Mouse (Mus musculus) liver, embryonic 15.5 days (tissue): ENCODE data around the gene Ajuba. TPM values are rescaled to one million over a fixed set of nuclear protein-coding genes. Genes with fewer than 3 reads are reported as not detected.

Source experiments
- ATAC-seq: fragments of 200-750 bp; cut with Nextera tagmentation; 2 replicates; pipeline ENCODE4 v1.8.0; 2017; ENCODE audit warnings: moderate number of reproducible peaks, mild to moderate bottlenecking, moderate library complexity; ENCODE audit not compliant: insufficient read depth
- H3K27ac ChIP-seq: fragments of 300-500 bp; sonication (generic); replicated peaks from 2 replicates; pipeline ENCODE4 v1.5.1; 2015; ENCODE audit warnings: mild to moderate bottlenecking, inconsistent platforms
- H3K27me3 ChIP-seq: fragments of 300-500 bp; sonication (generic); 2 replicates; pipeline ENCODE4 v1.6.1; 2015; ENCODE audit warnings: mild to moderate bottlenecking, inconsistent platforms
- H3K36me3 ChIP-seq: fragments of 300-500 bp; sonication (generic); replicated peaks from 2 replicates; pipeline ENCODE4 v1.6.1; 2015; ENCODE audit warnings: moderate library complexity, mild to moderate bottlenecking, inconsistent platforms
- H3K4me1 ChIP-seq: fragments of 300-500 bp; sonication (generic); replicated peaks from 2 replicates; pipeline ENCODE4 v1.6.1; 2015; ENCODE audit warnings: inconsistent platforms
- H3K4me2 ChIP-seq: fragments of 300-500 bp; sonication (generic); 2 replicates; pipeline ENCODE4 v1.6.1; 2015; ENCODE audit warnings: moderate library complexity, mild to moderate bottlenecking, inconsistent platforms
- H3K4me3 ChIP-seq: fragments of 300-500 bp; sonication (generic); replicated peaks from 2 replicates; pipeline ENCODE4 v1.5.1; 2015; ENCODE audit warnings: mild to moderate bottlenecking, inconsistent platforms
- H3K9ac ChIP-seq: fragments of 300-500 bp; sonication (generic); 2 replicates; pipeline ENCODE4 v1.6.1; 2015; ENCODE audit warnings: moderate library complexity, mild to moderate bottlenecking, inconsistent platforms
- H3K9me3 ChIP-seq: fragments of 300-500 bp; sonication (generic); replicated peaks from 2 replicates; pipeline ENCODE4 v1.6.1; 2016; ENCODE audit warnings: inconsistent platforms
- WGBS: fragments of 180-500 bp; shearing (Covaris S2); methylation state at CpG from one replicate; pipeline ENCODE4 v1.1.7; 2015; ENCODE audit warnings: mixed read lengths; ENCODE audit not compliant: insufficient replicate concordance; 5-methylcytosine and 5-hydroxymethylcytosine counted together
- polyA plus RNA-seq: library from polyadenylated mRNA; unstranded; fragments of >200 nt; fragmentation: Nextera tagmentation; extraction: Ambion mirVana; gene quantifications from 2 replicates; pipeline ENCODE4 v1.2.1, GENCODE M21; 2015

Ajuba gene
- polyA plus RNA-seq, 1 experiment from 2014 or later, result 5.6 TPM

GRCm38 (mm10) chr14:54591056-54591455 is 13.7 kb upstream of the Ajuba start:
- Histone ChIP-seq H3K27me3 (no peaks in the 10 kb centered on the region), H3K9me3 (no peaks in the 10 kb centered on the region), H3K4me2 (no peak overlapping the region), H3K4me3 (no peak overlapping the region), H3K36me3 (peaks cover 13% of the 10 kb centered on the region), H3K27ac (no peak overlapping the region), H3K4me1 (peaks cover 11% of the 10 kb centered on the region; the same call in 1 of the 2 replicates), H3K9ac (no peak overlapping the region)
- 85% methylated on average over 16 of the region's 16 CpGs for WGBS
- no peak for ATAC-seq

- WGBS, result 42% methylated on average over 7 of the region's 7 CpGs
- H3K27me3 ChIP-seq, result peaks cover 12% of the 10 kb centered on the region
- ATAC-seq, result no peak
- no peak overlapping the region for H3K9ac ChIP-seq
- no peak overlapping the region for H3K4me2 ChIP-seq
- no peaks in the 10 kb centered on the region for H3K9me3 ChIP-seq
- H3K4me3 ChIP-seq, result no peak overlapping the region
- peaks cover 12% of the 10 kb centered on the region for H3K4me1 ChIP-seq
- no peak overlapping the region for H3K27ac ChIP-seq
- H3K36me3 ChIP-seq, result no peaks in the 10 kb centered on the region
These were observed 6.5 kb upstream of the Ajuba start for GRCm38 (mm10) chr14:54583681-54584338.

- H3K4me3 ChIP-seq, result no peak overlapping the region
- no peak overlapping the region for H3K9ac ChIP-seq
- H3K9me3 ChIP-seq, result no peaks in the 10 kb centered on the region
- 68% methylated on average over 9 of the region's 9 CpGs for WGBS
- no peak overlapping the region for H3K4me2 ChIP-seq
- peaks cover 25% of the 10 kb centered on the region for H3K4me1 ChIP-seq
- H3K27ac ChIP-seq, result peak overlapping the region; percentile 2; the same call in 1 of the 2 replicates
- peak; percentile 63 for ATAC-seq
- H3K27me3 ChIP-seq, result peaks cover 25% of the 10 kb centered on the region
- no peaks in the 10 kb centered on the region for H3K36me3 ChIP-seq
These were observed 5.2 kb upstream of the Ajuba start for GRCm38 (mm10) chr14:54582536-54582935.

- Histone ChIP-seq H3K4me1 (peaks cover 49% of the 10 kb centered on the region), H3K27ac (no peak overlapping the region), H3K36me3 (no peaks in the 10 kb centered on the region), H3K9ac (no peak overlapping the region), H3K4me2 (no peak overlapping the region), H3K4me3 (no peak overlapping the region), H3K9me3 (no peaks in the 10 kb centered on the region), H3K27me3 (peaks cover 54% of the 10 kb centered on the region)
- WGBS, result 34% methylated on average over 7 of the region's 7 CpGs
- ATAC-seq, result no peak
These were observed 2.3 kb upstream of the Ajuba start for GRCm38 (mm10) chr14:54579638-54580037.

GRCm38 (mm10) chr14:54578063-54578462 is 705 bp upstream of the Ajuba start:
- peak overlapping the region; percentile 58 for H3K4me3 ChIP-seq
- H3K4me2 ChIP-seq, result peak overlapping the region; percentile 68
- H3K4me1 ChIP-seq, result peaks cover 65% of the 10 kb centered on the region
- H3K27me3 ChIP-seq, result peaks cover 70% of the 10 kb centered on the region
- under 1% methylated on average over 10 of the region's 10 CpGs for WGBS
- 0 out of 2 replicates have a peak overlapping the region, but pooled peaks have one; percentile 30 for H3K9ac ChIP-seq
- no peak for ATAC-seq
- H3K9me3 ChIP-seq, result no peaks in the 10 kb centered on the region
- no peaks in the 10 kb centered on the region for H3K36me3 ChIP-seq
- H3K27ac ChIP-seq, result peak overlapping the region; percentile 59

DNA sequence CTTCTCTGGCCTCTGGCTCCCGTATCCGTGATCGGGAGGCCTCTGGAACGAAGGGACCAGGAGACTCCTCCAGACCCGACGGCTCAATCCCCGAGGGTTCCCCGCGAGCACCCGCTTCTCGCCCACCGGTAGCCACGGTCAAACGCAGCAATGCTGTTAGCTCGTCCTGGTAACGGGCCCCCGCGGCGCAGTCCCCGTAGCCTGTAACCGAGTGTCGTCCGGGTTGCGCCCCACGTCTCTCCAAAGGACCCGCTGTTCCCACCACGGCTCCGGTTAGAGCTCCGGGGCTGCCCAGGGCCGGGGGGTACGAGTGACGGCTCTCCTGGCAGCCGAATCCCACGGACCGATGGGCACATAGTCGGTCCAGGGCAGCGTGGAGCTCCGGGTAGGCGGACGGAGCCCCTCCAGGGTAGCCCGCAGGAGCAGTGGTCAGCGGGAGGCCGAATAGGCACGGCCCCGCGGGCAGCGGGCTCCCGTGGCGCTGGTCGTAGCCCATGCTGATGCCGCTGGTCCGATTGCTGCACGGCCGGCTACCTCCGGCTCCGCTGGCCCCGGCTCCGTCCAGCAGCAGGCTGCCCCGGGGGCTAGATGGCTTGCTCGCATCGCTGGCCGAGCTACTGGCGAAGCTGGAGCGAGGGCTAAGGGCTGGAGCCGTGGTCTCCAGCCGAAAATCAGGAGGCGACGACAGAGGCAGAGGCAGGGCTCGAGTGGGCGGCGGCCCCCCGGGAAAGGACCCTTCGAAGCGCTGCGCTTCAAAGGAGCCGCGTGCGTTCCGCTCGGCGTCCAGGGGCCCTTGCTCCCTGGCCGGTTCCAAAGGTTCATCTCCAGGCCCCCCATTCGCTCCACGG is 893 bp downstream of the Ajuba start:
- no peak for ATAC-seq
- Histone ChIP-seq H3K27me3 (peaks cover 85% of the 10 kb centered on the region), H3K4me1 (peaks cover 76% of the 10 kb centered on the region), H3K9ac (peak overlapping the region; percentile 44), H3K4me3 (peak overlapping the region; percentile 58), H3K4me2 (peak overlapping the region; percentile 68), H3K36me3 (peaks cover under 1% of the 10 kb centered on the region; the same call in 1 of the 2 replicates), H3K9me3 (no peaks in the 10 kb centered on the region), H3K27ac (peak overlapping the region; percentile 26; the same call in 1 of the 2 replicates)
- WGBS, result 2% methylated on average over 84 of the region's 84 CpGs

DNA sequence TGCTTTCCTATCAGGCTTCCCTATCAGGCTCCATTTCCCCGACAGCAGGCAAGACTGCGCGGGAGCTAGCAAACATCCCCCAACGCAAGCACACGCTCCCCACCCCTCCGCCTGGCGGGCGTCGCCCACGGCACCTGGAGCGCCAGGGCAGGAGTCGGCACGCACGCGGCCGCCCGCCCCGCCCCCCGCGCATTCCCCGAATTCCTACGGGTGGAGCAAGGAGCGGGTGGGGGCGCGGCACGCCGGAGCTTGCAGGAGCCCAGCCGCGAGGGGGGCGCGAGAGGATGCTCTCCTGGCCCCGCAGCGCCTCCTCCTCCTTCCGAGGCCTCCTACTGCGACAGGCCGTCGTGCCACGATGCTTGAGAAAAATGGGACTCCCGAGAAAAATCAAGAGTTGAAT is 1.7 kb downstream of the Ajuba start:
- peak; percentile 11; the same call in 1 of the 2 replicates for ATAC-seq
- Histone ChIP-seq H3K36me3 (peaks cover 6% of the 10 kb centered on the region), H3K4me3 (peak overlapping the region; percentile 58), H3K27me3 (peaks cover 92% of the 10 kb centered on the region), H3K9ac (no peak overlapping the region), H3K4me1 (peaks cover 76% of the 10 kb centered on the region), H3K9me3 (no peaks in the 10 kb centered on the region), H3K4me2 (peak overlapping the region; percentile 68), H3K27ac (no peak overlapping the region; the same call in 1 of the 2 replicates)
- 1% methylated on average over 39 of the region's 39 CpGs for WGBS

GRCm38 (mm10) chr14:54575031-54575430 is 2.3 kb downstream of the Ajuba start:
- ATAC-seq, result no peak
- Histone ChIP-seq H3K4me2 (peak overlapping the region; percentile 68), H3K4me3 (peak overlapping the region; percentile 58), H3K27ac (no peak overlapping the region; the same call in 1 of the 2 replicates), H3K4me1 (peaks cover 79% of the 10 kb centered on the region), H3K27me3 (peaks cover 96% of the 10 kb centered on the region), H3K9ac (no peak overlapping the region), H3K9me3 (no peaks in the 10 kb centered on the region), H3K36me3 (peaks cover 6% of the 10 kb centered on the region)
- 13% methylated on average over 8 of the region's 8 CpGs for WGBS

GRCm38 (mm10) chr14:54574253-54574652 is 3.1 kb downstream of the Ajuba start:
- H3K27ac ChIP-seq, result no peak overlapping the region
- no peak for ATAC-seq
- H3K27me3 ChIP-seq, result peaks cover 91% of the 10 kb centered on the region
- WGBS, result 34% methylated on average over 4 of the region's 4 CpGs
- peak overlapping the region; percentile 18; the same call in 1 of the 2 replicates for H3K9ac ChIP-seq
- peak overlapping the region; percentile 58 for H3K4me3 ChIP-seq
- no peaks in the 10 kb centered on the region for H3K9me3 ChIP-seq
- H3K4me2 ChIP-seq, result peak overlapping the region; percentile 68
- peaks cover 6% of the 10 kb centered on the region for H3K36me3 ChIP-seq
- peaks cover 76% of the 10 kb centered on the region for H3K4me1 ChIP-seq

GRCm38 (mm10) chr14:54572790-54573736 is 4.3 kb downstream of the Ajuba start:
- Histone ChIP-seq H3K9me3 (no peaks in the 10 kb centered on the region), H3K36me3 (peaks cover 9% of the 10 kb centered on the region), H3K9ac (no peak overlapping the region; the same call in 1 of the 2 replicates), H3K4me1 (peaks cover 67% of the 10 kb centered on the region), H3K27me3 (peaks cover 79% of the 10 kb centered on the region), H3K27ac (no peak overlapping the region; the same call in 1 of the 2 replicates), H3K4me2 (peak overlapping the region; percentile 49), H3K4me3 (peak overlapping the region; percentile 9; the same call in 1 of the 2 replicates)
- peak; percentile 29; the same call in 1 of the 2 replicates for ATAC-seq
- WGBS, result 33% methylated on average over 14 of the region's 14 CpGs
